In genomic region chr14:31872130-31872529, GRCm38 (mm10) we compare ENCODE assay signal across 15 mouse cellular contexts. TPM values are rescaled to one million over a fixed set of nuclear protein-coding genes. Genes with fewer than 3 reads are reported as not detected.
DNase-seq lines count a peak whose midpoint lies in the region; ATAC-seq lines count a peak whose summit lies in the region.
"Had no signal": no experiment of that assay in that cellular context is flagged by ENCODE, and none has a peak within 500 bp of the region (broad histone marks: within the 10 kb centered on the region; RNA-seq: fewer than 3 reads in every experiment).

No protein-coding gene starts in this region.

- peaks cover under 1% of the 10 kb centered on the region; the same call in 1 of the 2 replicates for H3K9me3 ChIP-seq in heart, embryonic 11.5 days (replicated peaks; ENCODE audit: control insufficient read depth, low read length)
- H3K9me3 ChIP-seq: hindbrain, embryonic 15.5 days; liver, embryonic 12.5 days had no signal

- no peak for ATAC-seq in heart, embryonic 11.5 days (replicated peaks; ENCODE audit: insufficient number of reproducible peaks, low FRiP score, low TSS enrichment)
- no peak for ATAC-seq in granulocyte monocyte progenitor cell, adult 5-6 weeks (replicated peaks; ENCODE audit: poor library complexity, severe bottlenecking)
- ATAC-seq: liver, embryonic 12.5 days had no signal

- intact Hi-C loops in heart, postnatal 25 days (cut with DNase I), result no loop called here

- no peak overlapping the region for H3K9ac ChIP-seq in heart, embryonic 11.5 days (ENCODE audit: low read depth, low read length)
- H3K9ac ChIP-seq: hindbrain, embryonic 15.5 days; liver, embryonic 12.5 days; neural tube, embryonic 13.5 days had no signal

- peak; percentile 95 for DNase-seq in heart, adult 11 months
- DNase-seq in adrenal gland, postnatal 36 days, result peak; percentile 39 to 45
- DNase-seq in heart, adult 8-10 months (ENCODE audit: low spot score), result peak; percentile 31
- peak; percentile 14 for DNase-seq in heart, postnatal 25 days (ENCODE audit: low spot score)
- DNase-seq in right cerebral cortex, adult 18-20 months, result no peak
- DNase-seq in spleen, adult 12 weeks (ENCODE audit: low spot score), result no peak
- DNase-seq: cerebellum, adult 9-11 months; lung, postnatal 14 days; midbrain, embryonic 14.5 days; retina, postnatal 1 day had no signal

- WGBS in heart, embryonic 11.5 days (ENCODE audit: insufficient replicate concordance), result 55% methylated on average over 5 of the region's 5 CpGs

- H3K4me1 ChIP-seq in heart, embryonic 11.5 days (ENCODE audit: control insufficient read depth, insufficient read depth, low read length), result 0 out of 2 replicates have a peak, but pooled peaks cover 2% of the 10 kb centered on the region
- H3K4me1 ChIP-seq: hindbrain, embryonic 15.5 days; liver, embryonic 12.5 days; neural tube, embryonic 13.5 days had no signal

- no peaks in the 10 kb centered on the region for H3K36me3 ChIP-seq in heart, embryonic 11.5 days (ENCODE audit: control insufficient read depth, insufficient read depth, low read length)
- H3K36me3 ChIP-seq: hindbrain, embryonic 15.5 days; liver, embryonic 12.5 days; neural tube, embryonic 13.5 days had no signal

- no peak overlapping the region for H3K4me3 ChIP-seq in heart, embryonic 11.5 days (ENCODE audit: low read depth, low read length)
- H3K4me3 ChIP-seq: hindbrain, embryonic 15.5 days; liver, embryonic 12.5 days; neural tube, embryonic 13.5 days had no signal

- no peak overlapping the region for H3K4me2 ChIP-seq in heart, embryonic 11.5 days
- H3K4me2 ChIP-seq: hindbrain, embryonic 15.5 days; liver, embryonic 12.5 days; neural tube, embryonic 13.5 days had no signal

- H3K27ac ChIP-seq in heart, embryonic 11.5 days (ENCODE audit: low read depth, low read length), result no peak overlapping the region
- H3K27ac ChIP-seq: hindbrain, embryonic 15.5 days; liver, embryonic 12.5 days; neural tube, embryonic 13.5 days had no signal

- H3K27me3 ChIP-seq in heart, embryonic 11.5 days (ENCODE audit: control insufficient read depth, insufficient read depth, low read length), result no peaks in the 10 kb centered on the region
- H3K27me3 ChIP-seq: hindbrain, embryonic 15.5 days; liver, embryonic 12.5 days; neural tube, embryonic 13.5 days had no signal

RNA-seq across cellular contexts. Expression of gene Ankrd28, which starts 41.7 kb away (rescaled TPM):
- polyA plus RNA-seq in heart, embryonic 11.5 days (2014; fragmentation: Nextera tagmentation; extraction: Ambion mirVana), result 7.3 and 7.9 TPM in 2 replicates
- 10 to 100 TPM; 17.0 to 27.0 TPM for total RNA-seq in adrenal gland, postnatal 36 days (2021)
- total RNA-seq in heart, adult 8-10 months (2022), result 10 to 100 TPM; 25.0 to 34.2 (median 29.3) TPM
- 10 to 100 TPM; 23.7 to 27.1 TPM for total RNA-seq in heart, postnatal 25 days (2021)
- 109 and 153 TPM in 2 replicates for total RNA-seq in granulocyte monocyte progenitor cell, adult 5-6 weeks (2014; fragmentation: Nextera tagmentation)
- 197 and 261 TPM in 2 replicates for total RNA-seq in granulocyte monocyte progenitor cell, adult 5-6 weeks (2017)

Comparison
In these comparisons a context has a peak if more than half of its experiments do, and no peak if none do; other contexts are left out.
1. DNase-seq: peak in heart, adult 11 months (single experiment), adrenal gland, postnatal 36 days (2 of 2), heart, adult 8-10 months (single experiment) and heart, postnatal 25 days (single experiment); none in right cerebral cortex, adult 18-20 months (single experiment) and spleen, adult 12 weeks (single experiment).